Mouse (Mus musculus) embryonic facial prominence, embryonic 15.5 days (tissue): ENCODE data around the gene Ttyh3. TPM values are rescaled to one million over a fixed set of nuclear protein-coding genes. Genes with fewer than 3 reads are reported as not detected.
A peak's percentile ranks its signal among the peaks of the same experiment; 100 is the strongest.

ENCODE experiments used
- ATAC-seq: fragments of 200-750 bp; cut with Nextera tagmentation; 2 replicates; pipeline ENCODE4 v1.8.0; 2017; ENCODE audit warnings: low read depth, moderate TSS enrichment; ENCODE audit not compliant: insufficient number of reproducible peaks, low FRiP score, low TSS enrichment
- H3K27ac ChIP-seq: fragments of 300-500 bp; sonication (generic); replicated peaks from 2 replicates; pipeline ENCODE4 v1.5.1; 2015; ENCODE audit warnings: mild to moderate bottlenecking, inconsistent platforms
- H3K27me3 ChIP-seq: fragments of 300-500 bp; sonication (generic); 2 replicates; pipeline ENCODE4 v1.6.1; 2015; ENCODE audit warnings: inconsistent platforms
- H3K36me3 ChIP-seq: fragments of 300-500 bp; sonication (generic); 2 replicates; pipeline ENCODE4 v1.6.1; 2015; ENCODE audit warnings: mild to moderate bottlenecking, inconsistent platforms
- H3K4me1 ChIP-seq: fragments of 300-500 bp; sonication (generic); 2 replicates; pipeline ENCODE4 v1.6.1; 2015; ENCODE audit warnings: inconsistent platforms
- H3K4me2 ChIP-seq: fragments of 300-500 bp; sonication (generic); replicated peaks from 2 replicates; pipeline ENCODE4 v1.6.1; 2015; ENCODE audit warnings: mild to moderate bottlenecking, inconsistent platforms
- H3K4me3 ChIP-seq: fragments of 300-500 bp; sonication (generic); replicated peaks from 2 replicates; pipeline ENCODE4 v1.5.1; 2015; ENCODE audit warnings: mild to moderate bottlenecking, inconsistent platforms
- H3K9ac ChIP-seq: fragments of 300-500 bp; sonication (generic); 2 replicates; pipeline ENCODE4 v1.6.1; 2015; ENCODE audit warnings: inconsistent platforms
- H3K9me3 ChIP-seq: fragments of 300-500 bp; sonication (generic); replicated peaks from 2 replicates; pipeline ENCODE4 v1.6.1; 2016; ENCODE audit warnings: inconsistent platforms
- WGBS: fragments of 180-500 bp; shearing (Covaris S2); methylation state at CpG from one replicate; pipeline ENCODE4 v1.1.7; 2015; 5-methylcytosine and 5-hydroxymethylcytosine counted together
- polyA plus RNA-seq: library from polyadenylated mRNA; unstranded; fragments of >200 nt; fragmentation: Nextera tagmentation; extraction: Ambion mirVana; gene quantifications from 2 replicates; pipeline ENCODE4 v1.2.1, GENCODE M21; 2015

Ttyh3 gene
- 42.3 and 43.7 TPM in 2 replicates for polyA plus RNA-seq

GRCm38 (mm10) chr5:140648519-140649100 is at the start of gene Ttyh3:
Ttyh3 (minus strand) TSS chr5:140649031.
- H3K9ac ChIP-seq, result peak within 1 kb of the TSS; percentile 100

GRCm38 (mm10) chr5:140695987-140696386 is 47.2 kb upstream of the Ttyh3 start:
- 74% methylated on average over 7 of the region's 7 CpGs for WGBS
- no peaks in the 10 kb centered on the region for H3K27me3 ChIP-seq
- no peak overlapping the region for H3K9ac ChIP-seq
- no peak overlapping the region for H3K4me3 ChIP-seq
- H3K36me3 ChIP-seq, result peaks cover 43% of the 10 kb centered on the region
- H3K4me2 ChIP-seq, result no peak overlapping the region
- H3K27ac ChIP-seq, result no peak overlapping the region
- no peaks in the 10 kb centered on the region for H3K9me3 ChIP-seq
- ATAC-seq, result no peak
- peaks cover 12% of the 10 kb centered on the region for H3K4me1 ChIP-seq

More at GRCm38 (mm10) chr5:140648519-140649100, at the start of gene Ttyh3:
- Histone ChIP-seq H3K36me3 (peaks cover 13% of the 10 kb centered on the region; the same call in 1 of the 2 replicates), H3K4me1 (peaks cover 57% of the 10 kb centered on the region), H3K4me3 (peak within 1 kb of the TSS; percentile 98), H3K27me3 (no peaks in the 10 kb centered on the region), H3K9me3 (no peaks in the 10 kb centered on the region), H3K27ac (peak within 1 kb of the TSS; percentile 85), H3K4me2 (peak within 1 kb of the TSS; percentile 88)
- no peak; the same call in 1 of the 2 replicates for ATAC-seq
- 0% methylated on average over 45 of the region's 62 CpGs for WGBS

- Histone ChIP-seq H3K27ac (no peak overlapping the region), H3K4me2 (no peak overlapping the region), H3K4me1 (0 out of 2 replicates have a peak, but pooled peaks cover 9% of the 10 kb centered on the region), H3K9me3 (no peaks in the 10 kb centered on the region), H3K4me3 (no peak overlapping the region), H3K9ac (no peak overlapping the region), H3K36me3 (peaks cover 60% of the 10 kb centered on the region), H3K27me3 (no peaks in the 10 kb centered on the region)
- ATAC-seq, result no peak
- WGBS, result 66% methylated on average over 3 of the region's 3 CpGs
Measured at GRCm38 (mm10) chr5:140688434-140688833, 39.6 kb upstream of the Ttyh3 start.

GRCm38 (mm10) chr5:140684343-140685148 is 35.7 kb upstream of the Ttyh3 start:
- Histone ChIP-seq H3K36me3 (peaks cover 52% of the 10 kb centered on the region), H3K27ac (no peak overlapping the region), H3K4me1 (0 out of 2 replicates have a peak, but pooled peaks cover 3% of the 10 kb centered on the region), H3K9me3 (no peaks in the 10 kb centered on the region), H3K4me3 (no peak overlapping the region), H3K4me2 (no peak overlapping the region), H3K27me3 (no peaks in the 10 kb centered on the region), H3K9ac (no peak overlapping the region)
- WGBS, result 49% methylated on average over 16 of the region's 16 CpGs
- ATAC-seq, result 0 out of 2 replicates have a peak, but pooled peaks have one; percentile 6

- no peak for ATAC-seq
- no peak overlapping the region for H3K4me3 ChIP-seq
- no peaks in the 10 kb centered on the region for H3K27me3 ChIP-seq
- H3K4me1 ChIP-seq, result 0 out of 2 replicates have a peak, but pooled peaks cover 3% of the 10 kb centered on the region
- H3K27ac ChIP-seq, result no peak overlapping the region
- H3K9me3 ChIP-seq, result no peaks in the 10 kb centered on the region
- H3K36me3 ChIP-seq, result peaks cover 44% of the 10 kb centered on the region
- H3K4me2 ChIP-seq, result no peak overlapping the region
- WGBS, result 89% methylated on average over 6 of the region's 6 CpGs
- no peak overlapping the region for H3K9ac ChIP-seq
Measured at GRCm38 (mm10) chr5:140682113-140682512, 33.3 kb upstream of the Ttyh3 start.

- WGBS, result 88% methylated on average over 1 of the region's 1 CpGs
- Histone ChIP-seq H3K4me1 (0 out of 2 replicates have a peak, but pooled peaks cover 3% of the 10 kb centered on the region), H3K36me3 (peaks cover 44% of the 10 kb centered on the region), H3K27ac (no peak overlapping the region), H3K9me3 (no peaks in the 10 kb centered on the region), H3K27me3 (no peaks in the 10 kb centered on the region), H3K9ac (no peak overlapping the region), H3K4me3 (no peak overlapping the region), H3K4me2 (no peak overlapping the region)
- ATAC-seq, result no peak
Measured at GRCm38 (mm10) chr5:140680950-140681349, 32.1 kb upstream of the Ttyh3 start.

- no peaks in the 10 kb centered on the region for H3K9me3 ChIP-seq
- no peak overlapping the region for H3K4me2 ChIP-seq
- no peaks in the 10 kb centered on the region for H3K27me3 ChIP-seq
- H3K27ac ChIP-seq, result no peak overlapping the region
- WGBS, result 80% methylated on average over 6 of the region's 6 CpGs
- no peak overlapping the region for H3K4me3 ChIP-seq
- H3K4me1 ChIP-seq, result 0 out of 2 replicates have a peak, but pooled peaks cover 3% of the 10 kb centered on the region
- no peak for ATAC-seq
- H3K9ac ChIP-seq, result no peak overlapping the region
- H3K36me3 ChIP-seq, result peaks cover 46% of the 10 kb centered on the region
Measured at GRCm38 (mm10) chr5:140680051-140680450, 31.2 kb upstream of the Ttyh3 start.

- H3K27me3 ChIP-seq, result no peaks in the 10 kb centered on the region
- no peak overlapping the region for H3K9ac ChIP-seq
- H3K36me3 ChIP-seq, result peaks cover 50% of the 10 kb centered on the region
- ATAC-seq, result no peak
- H3K4me3 ChIP-seq, result no peak overlapping the region
- no peak overlapping the region for H3K4me2 ChIP-seq
- no peaks in the 10 kb centered on the region for H3K4me1 ChIP-seq
- 87% methylated on average over 6 of the region's 6 CpGs for WGBS
- no peak overlapping the region for H3K27ac ChIP-seq
- H3K9me3 ChIP-seq, result no peaks in the 10 kb centered on the region
Measured at GRCm38 (mm10) chr5:140677137-140677536, 28.3 kb upstream of the Ttyh3 start.

GRCm38 (mm10) chr5:140675640-140676039 is 26.8 kb upstream of the Ttyh3 start:
- Histone ChIP-seq H3K36me3 (peaks cover 51% of the 10 kb centered on the region), H3K4me1 (no peaks in the 10 kb centered on the region), H3K9me3 (no peaks in the 10 kb centered on the region), H3K27me3 (no peaks in the 10 kb centered on the region), H3K27ac (no peak overlapping the region), H3K9ac (no peak overlapping the region), H3K4me3 (no peak overlapping the region), H3K4me2 (no peak overlapping the region)
- 84% methylated on average over 11 of the region's 11 CpGs for WGBS
- ATAC-seq, result no peak

GRCm38 (mm10) chr5:140675079-140675478 is 26.2 kb upstream of the Ttyh3 start:
- Histone ChIP-seq H3K4me3 (no peak overlapping the region), H3K4me1 (no peaks in the 10 kb centered on the region), H3K27me3 (no peaks in the 10 kb centered on the region), H3K9me3 (no peaks in the 10 kb centered on the region), H3K4me2 (no peak overlapping the region), H3K27ac (no peak overlapping the region), H3K36me3 (peaks cover 51% of the 10 kb centered on the region), H3K9ac (no peak overlapping the region)
- WGBS, result 74% methylated on average over 11 of the region's 11 CpGs
- ATAC-seq, result no peak

- Histone ChIP-seq H3K27ac (no peak overlapping the region), H3K9ac (no peak overlapping the region), H3K36me3 (peaks cover 58% of the 10 kb centered on the region), H3K27me3 (no peaks in the 10 kb centered on the region), H3K4me2 (no peak overlapping the region), H3K4me3 (no peak overlapping the region), H3K4me1 (no peaks in the 10 kb centered on the region), H3K9me3 (0 out of 2 replicates have a peak, but pooled peaks cover 2% of the 10 kb centered on the region)
- WGBS, result 79% methylated on average over 17 of the region's 17 CpGs
- ATAC-seq, result no peak
Measured at GRCm38 (mm10) chr5:140674036-140674435, 25.2 kb upstream of the Ttyh3 start.
